Mouse (Mus musculus) erythroblast, embryonic 14.5 days (primary cell): Measurements from ENCODE around the gene Mas1. TPM values are rescaled to one million over a fixed set of nuclear protein-coding genes. Genes with fewer than 3 reads are reported as not detected.

ENCODE experiments used
- H3K27me3 ChIP-seq: 2 replicates; pipeline ENCODE4 v1.6.1; 2012; ENCODE audit warnings: inconsistent platforms; ENCODE audit not compliant: control insufficient read depth
- H3K36me3 ChIP-seq: 2 replicates; pipeline ENCODE4 v1.6.1; 2012; ENCODE audit warnings: mild to moderate bottlenecking, inconsistent platforms; ENCODE audit not compliant: control insufficient read depth
- H3K4me1 ChIP-seq: 2 replicates; pipeline ENCODE4 v1.6.1; 2012; ENCODE audit warnings: inconsistent platforms; ENCODE audit not compliant: control insufficient read depth
- H3K4me3 ChIP-seq: replicated peaks from 2 replicates; pipeline ENCODE3; 2012; ENCODE audit warnings: moderate library complexity, mild to moderate bottlenecking, inconsistent platforms
- H3K9me3 ChIP-seq: 2 replicates; pipeline ENCODE4 v1.6.1; 2012; ENCODE audit warnings: low read length, inconsistent platforms, mixed read lengths; ENCODE audit not compliant: control insufficient read depth
- GATA1 ChIP-seq: IDR thresholded peaks from 2 replicates; pipeline ENCODE4 v1.6.1; 2012; ENCODE audit warnings: low read length, inconsistent platforms, mixed read lengths
- TAL1 ChIP-seq: IDR thresholded peaks from 3 replicates; pipeline ENCODE4 v1.6.1; 2012; ENCODE audit warnings: low read length, inconsistent platforms, mixed read lengths
- polyA plus RNA-seq: library from polyadenylated mRNA; stranded (reverse); fragments of >175 nt; gene quantifications from 2 replicates; pipeline ENCODE4 v1.2.3, GENCODE M21; 2012

Gene Mas1
- not detected in 2 replicates for polyA plus RNA-seq

- no peaks in the 10 kb centered on the region for H3K9me3 ChIP-seq
- H3K4me1 ChIP-seq = no peaks in the 10 kb centered on the region
- H3K36me3 ChIP-seq = no peaks in the 10 kb centered on the region
- H3K27me3 ChIP-seq = peaks cover 21% of the 10 kb centered on the region
- H3K4me3 ChIP-seq = no peak within 1 kb of the TSS
- TF ChIP-seq GATA1 = no peak
- no peak for TF ChIP-seq TAL1
Observed at GRCm38 (mm10) chr17:12868043-12868442, at the start of gene Mas1. Gene Mas1, minus strand, starts transcription at chr17:12868143.

GRCm38 (mm10) chr17:12916588-12917380 is 48.8 kb upstream of the Mas1 start:
- Histone ChIP-seq H3K9me3 (no peaks in the 10 kb centered on the region), H3K4me1 (peaks cover 27% of the 10 kb centered on the region), H3K27me3 (no peaks in the 10 kb centered on the region), H3K36me3 (peaks cover 72% of the 10 kb centered on the region), H3K4me3 (peak overlapping the region; percentile 90)
- no peak for TF ChIP-seq GATA1
- TF ChIP-seq TAL1 = no peak

- H3K27me3 ChIP-seq = no peaks in the 10 kb centered on the region
- no peaks in the 10 kb centered on the region for H3K9me3 ChIP-seq
- TF ChIP-seq TAL1 = no peak
- peak; percentile 44; the same call in 1 of the 2 replicates for TF ChIP-seq GATA1
- H3K4me3 ChIP-seq = peak within 1 kb of the TSS; percentile 90
- peaks cover 27% of the 10 kb centered on the region for H3K4me1 ChIP-seq
- H3K36me3 ChIP-seq = peaks cover 72% of the 10 kb centered on the region
Observed at GRCm38 (mm10) chr17:12915881-12916583, 48.1 kb upstream of the Mas1 start, which contains the start of gene Mrpl18. Gene Mrpl18, minus strand, starts transcription at chr17:12916345.

GRCm38 (mm10) chr17:12915488-12915880 is 47.5 kb upstream of the Mas1 start, which contains the start of gene Tcp1:
Gene Tcp1, plus strand, starts transcription at chr17:12915701.
- peaks cover 72% of the 10 kb centered on the region for H3K36me3 ChIP-seq
- H3K4me1 ChIP-seq = peaks cover 27% of the 10 kb centered on the region
- no peaks in the 10 kb centered on the region for H3K9me3 ChIP-seq
- peak within 1 kb of the TSS; percentile 90 for H3K4me3 ChIP-seq
- no peak for TF ChIP-seq TAL1
- no peak for TF ChIP-seq GATA1
- no peaks in the 10 kb centered on the region for H3K27me3 ChIP-seq

DNA sequence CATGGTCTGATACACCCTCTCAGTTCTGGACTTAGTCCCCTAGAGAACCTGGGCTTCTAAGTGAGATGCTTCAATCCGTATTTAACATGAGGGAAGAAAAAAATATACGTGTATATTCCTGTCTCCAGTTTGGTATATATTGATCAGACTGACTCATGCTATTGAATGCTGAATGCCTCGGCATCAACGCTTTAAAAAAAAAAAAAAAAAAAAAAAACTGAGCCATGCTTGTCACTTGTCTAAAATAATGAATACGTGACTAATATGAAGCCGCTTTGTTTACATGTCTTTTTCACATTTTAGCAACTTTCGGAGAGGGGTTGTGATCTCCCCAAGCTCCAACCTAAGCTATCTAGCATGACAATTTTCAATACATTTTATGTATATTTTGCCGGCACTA is 42.4 kb upstream of the Mas1 start:
- Histone ChIP-seq H3K9me3 (no peaks in the 10 kb centered on the region), H3K4me3 (no peak overlapping the region), H3K4me1 (peaks cover 12% of the 10 kb centered on the region), H3K36me3 (peaks cover 76% of the 10 kb centered on the region), H3K27me3 (no peaks in the 10 kb centered on the region)
- TF ChIP-seq TAL1 = no peak
- TF ChIP-seq GATA1 = no peak

GRCm38 (mm10) chr17:12909361-12910280 is 41.7 kb upstream of the Mas1 start, which contains the start of gene Pnldc1:
Gene Pnldc1, minus strand, starts transcription at chr17:12910230.
- H3K9me3 ChIP-seq = no peaks in the 10 kb centered on the region
- H3K4me1 ChIP-seq = peaks cover 4% of the 10 kb centered on the region
- H3K27me3 ChIP-seq = no peaks in the 10 kb centered on the region
- no peak for TF ChIP-seq TAL1
- no peak for TF ChIP-seq GATA1
- no peak within 1 kb of the TSS for H3K4me3 ChIP-seq
- H3K36me3 ChIP-seq = peaks cover 80% of the 10 kb centered on the region

GRCm38 (mm10) chr17:12906436-12906835 is 38.5 kb upstream of the Mas1 start:
- no peak overlapping the region for H3K4me3 ChIP-seq
- peaks cover 71% of the 10 kb centered on the region for H3K36me3 ChIP-seq
- no peaks in the 10 kb centered on the region for H3K27me3 ChIP-seq
- H3K4me1 ChIP-seq = no peaks in the 10 kb centered on the region; the same call in 1 of the 2 replicates
- no peaks in the 10 kb centered on the region for H3K9me3 ChIP-seq
- no peak for TF ChIP-seq GATA1
- no peak for TF ChIP-seq TAL1

- Histone ChIP-seq H3K36me3 (peaks cover 71% of the 10 kb centered on the region), H3K4me3 (no peak overlapping the region), H3K27me3 (no peaks in the 10 kb centered on the region), H3K4me1 (no peaks in the 10 kb centered on the region; the same call in 1 of the 2 replicates), H3K9me3 (no peaks in the 10 kb centered on the region)
- no peak for TF ChIP-seq TAL1
- no peak for TF ChIP-seq GATA1
Observed at GRCm38 (mm10) chr17:12905810-12906209, 37.9 kb upstream of the Mas1 start.
